Mouse (Mus musculus): ENCODE measurements around the gene Dmrt3. TPM values are rescaled to one million over a fixed set of nuclear protein-coding genes. Genes with fewer than 3 reads are reported as not detected.

Gene Dmrt3
- not detected for total RNA-seq (2022)

DNA sequence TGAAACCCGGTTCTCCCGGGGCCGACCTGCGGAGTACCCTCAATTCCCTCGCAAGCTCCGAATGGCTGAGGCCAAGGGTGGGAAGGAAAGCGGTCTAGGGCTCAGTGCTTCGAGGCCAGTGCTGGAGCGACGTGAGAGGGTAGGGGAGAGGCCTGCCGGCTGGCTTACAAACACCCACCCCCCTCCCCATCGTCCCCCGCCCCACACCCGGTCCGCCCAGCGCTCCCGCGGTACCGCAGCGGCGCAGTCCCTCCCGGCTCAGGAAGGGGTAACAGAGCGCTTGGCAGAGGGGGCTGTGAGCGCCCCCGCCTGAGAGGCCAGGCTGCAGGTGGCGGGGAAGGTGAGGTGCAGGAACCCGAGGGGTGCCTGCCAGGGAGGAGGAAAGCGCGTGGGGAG, at the start of gene Dmrt3:
Gene Dmrt3 (plus strand): TSS at position 287 of the 396 bp plus-strand sequence.
- DNase-seq (ENCODE audit: low spot score): no peak

DNA sequence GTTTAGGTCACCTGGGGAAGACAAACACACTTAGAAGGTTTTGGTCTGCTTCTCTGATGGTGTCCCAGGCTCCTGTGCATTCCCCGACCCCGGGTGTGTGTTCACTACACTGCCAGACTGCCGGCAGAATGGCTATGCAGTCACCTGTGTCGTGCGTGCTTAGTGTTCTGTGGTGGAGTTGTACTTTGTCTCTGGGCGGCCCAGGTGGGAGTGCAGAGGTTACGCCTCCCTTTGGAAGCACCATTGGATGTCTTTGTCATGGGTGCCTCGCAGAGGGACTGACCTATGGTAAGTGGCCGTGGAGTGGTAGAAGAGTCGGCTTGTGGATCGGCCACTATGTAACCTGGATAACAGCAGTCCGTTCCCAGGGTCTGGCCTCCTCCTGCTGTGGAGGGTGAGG, 45.7 kb upstream of the Dmrt3 start:
- DNase-seq (ENCODE audit: low spot score): no peak

DNA sequence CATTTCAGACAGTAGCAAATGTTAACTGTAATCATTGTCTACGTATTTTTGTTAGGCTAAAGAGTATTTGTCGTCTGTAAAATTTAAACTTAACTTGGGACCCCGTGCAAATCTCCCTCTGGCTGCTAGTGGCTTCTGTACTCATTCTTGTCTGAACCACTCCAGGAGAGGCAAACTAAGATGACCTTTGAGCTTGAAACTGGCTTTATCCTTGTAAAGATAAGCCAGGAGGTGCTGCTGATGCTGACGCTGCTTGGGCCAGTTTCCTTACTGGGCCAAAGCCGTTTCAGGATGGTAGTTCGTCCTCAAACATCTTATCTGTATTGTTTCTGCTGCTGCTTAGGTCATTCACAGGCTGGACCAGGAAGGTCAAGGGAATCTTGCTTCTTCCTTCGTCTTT, 40.3 kb upstream of the Dmrt3 start:
- DNase-seq (ENCODE audit: low spot score): no peak

DNA sequence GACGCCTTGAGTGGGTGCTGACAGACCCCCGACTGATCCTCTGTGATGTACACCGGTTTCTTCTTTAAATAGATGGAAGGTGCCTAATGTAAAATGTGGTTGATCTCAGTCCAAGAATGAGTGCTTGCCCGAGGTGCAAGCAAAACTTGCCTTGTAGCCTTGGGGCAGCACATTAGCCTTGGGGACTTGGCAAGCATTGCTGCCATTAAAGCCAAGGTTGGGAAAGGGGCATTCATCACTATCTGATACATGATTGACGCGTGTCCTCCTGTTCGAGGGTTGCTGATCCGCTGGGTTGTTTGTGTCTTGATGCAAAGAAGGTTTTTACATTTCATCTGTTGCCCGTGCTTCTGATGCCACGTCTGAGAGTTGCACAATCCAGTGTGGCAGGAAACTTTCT, 35.7 kb upstream of the Dmrt3 start:
- DNase-seq (ENCODE audit: low spot score): no peak

DNA sequence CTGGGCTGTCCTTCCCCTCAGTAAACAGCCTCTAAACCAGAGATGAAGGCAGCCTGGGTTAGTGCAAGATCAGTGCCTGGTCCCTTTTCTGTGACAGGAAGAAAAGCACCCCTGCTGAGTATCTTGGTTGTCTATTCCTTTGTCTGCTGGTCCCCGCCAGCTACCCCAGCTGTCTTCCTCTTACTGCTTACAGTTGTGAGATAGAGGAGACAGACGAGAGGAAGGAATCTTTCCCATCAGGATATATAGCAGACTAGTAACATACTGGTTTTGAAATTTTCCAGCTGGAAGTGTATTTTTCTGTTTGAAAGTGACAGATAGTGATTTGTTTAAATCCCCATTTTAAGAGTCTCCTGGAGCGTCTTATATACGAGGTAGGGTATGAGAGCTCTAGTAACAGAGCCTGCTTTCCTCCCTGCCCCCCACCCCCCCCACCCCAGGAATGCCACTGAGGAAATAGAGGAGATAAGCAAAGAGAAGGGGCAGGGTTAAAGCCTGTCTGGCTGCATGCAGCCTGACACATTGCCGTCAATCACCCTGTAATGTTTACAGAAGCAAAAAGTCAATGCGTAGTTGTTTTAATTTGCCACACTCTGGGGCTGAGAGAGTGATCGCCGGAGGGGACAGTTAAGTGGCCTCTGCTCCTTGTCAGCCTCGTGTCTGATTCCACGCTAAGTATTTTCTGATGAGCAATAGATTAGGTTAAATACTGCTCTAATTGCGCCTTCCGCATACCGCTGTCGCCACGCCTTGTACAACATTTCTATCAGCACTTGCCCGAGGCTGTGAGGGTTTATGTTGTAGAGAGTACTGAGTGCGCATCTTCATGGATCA, 34.9 kb upstream of the Dmrt3 start:
- DNase-seq (ENCODE audit: low spot score): no peak

DNA sequence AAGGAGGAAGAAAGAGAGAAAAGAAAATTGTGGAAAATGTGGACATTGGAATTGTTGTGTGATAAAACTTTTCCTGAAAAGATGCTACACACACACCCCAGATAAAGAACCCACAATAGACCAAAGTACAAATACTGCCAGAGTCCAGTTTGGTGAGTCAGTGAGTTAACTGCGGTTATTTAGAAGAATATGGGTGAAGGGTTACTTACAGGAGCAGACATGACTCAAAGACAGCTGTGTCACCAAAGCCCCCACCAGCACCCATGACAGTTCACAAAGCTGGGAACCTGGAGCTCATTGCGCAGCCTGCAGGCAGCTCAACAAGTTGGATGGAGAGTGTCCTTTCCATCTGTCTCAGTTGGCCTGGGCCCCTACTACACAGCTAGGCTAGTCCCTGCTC, 31.7 kb upstream of the Dmrt3 start:
- no peak for DNase-seq (ENCODE audit: low spot score)

DNA sequence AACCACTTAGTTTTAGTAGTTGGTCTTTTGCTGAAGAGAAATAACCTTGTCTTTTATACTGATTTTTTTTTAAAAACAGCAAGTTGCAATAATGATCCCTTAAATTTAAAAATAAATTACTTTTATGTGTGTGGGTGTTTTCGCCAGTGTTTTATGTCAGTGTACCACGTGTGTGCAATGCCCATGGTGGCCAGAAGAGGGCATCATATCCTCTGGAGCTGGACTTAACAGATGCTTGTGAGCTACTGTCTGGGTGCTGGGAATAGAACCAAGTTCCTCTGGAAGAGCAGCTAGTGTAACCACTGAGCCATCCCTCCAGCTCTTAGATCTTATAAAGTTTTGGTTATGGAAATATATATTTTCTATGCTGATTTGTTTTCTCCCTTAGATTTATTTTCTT, 30.7 kb upstream of the Dmrt3 start:
- DNase-seq (ENCODE audit: low spot score): no peak

DNA sequence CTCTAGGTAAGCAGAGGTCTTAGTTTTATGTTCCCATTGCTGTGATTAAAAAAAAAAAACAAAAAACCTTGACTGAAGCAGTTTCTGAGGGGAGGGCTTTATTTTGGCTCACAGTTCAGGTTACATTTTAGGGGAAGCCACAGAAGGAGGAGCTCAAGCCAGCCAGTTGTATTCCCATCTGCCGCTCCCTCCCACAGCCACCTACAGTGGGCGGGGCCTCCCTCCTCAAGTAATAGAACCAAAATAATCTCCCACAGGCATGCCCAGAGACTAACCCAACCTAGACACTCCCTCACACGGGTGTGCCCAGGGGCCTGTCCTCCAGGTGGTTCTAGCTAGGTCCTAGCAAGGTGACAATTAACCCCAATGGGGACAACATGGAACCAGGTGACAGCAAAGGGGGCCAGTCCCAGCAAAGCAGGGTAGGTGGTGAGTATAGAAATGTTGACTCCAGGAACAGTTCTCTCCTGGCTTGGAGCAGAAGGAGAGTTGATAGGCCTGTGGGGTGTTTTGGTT, 12.3 kb upstream of the Dmrt3 start:
- DNase-seq (ENCODE audit: low spot score): no peak

DNA sequence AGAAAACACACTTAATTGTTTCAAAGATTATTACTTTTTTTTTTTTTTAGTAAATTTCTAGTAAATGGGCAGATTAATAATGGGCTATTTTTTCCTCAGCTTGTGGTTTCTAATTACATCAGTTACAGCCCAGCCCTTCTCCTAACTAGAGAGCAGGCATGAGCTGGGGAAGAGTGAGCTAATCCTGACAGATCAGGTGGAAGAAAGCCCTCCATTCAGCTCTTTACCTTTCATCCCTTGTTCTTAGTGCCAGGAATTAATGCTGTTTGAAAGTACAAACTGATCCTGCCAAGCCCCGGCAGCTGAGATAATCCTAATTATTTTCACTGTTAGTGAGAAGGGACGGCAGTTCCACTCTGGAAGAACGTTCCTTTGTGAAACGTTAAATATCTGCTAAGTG, 11.5 kb upstream of the Dmrt3 start:
- DNase-seq (ENCODE audit: low spot score): no peak

DNA sequence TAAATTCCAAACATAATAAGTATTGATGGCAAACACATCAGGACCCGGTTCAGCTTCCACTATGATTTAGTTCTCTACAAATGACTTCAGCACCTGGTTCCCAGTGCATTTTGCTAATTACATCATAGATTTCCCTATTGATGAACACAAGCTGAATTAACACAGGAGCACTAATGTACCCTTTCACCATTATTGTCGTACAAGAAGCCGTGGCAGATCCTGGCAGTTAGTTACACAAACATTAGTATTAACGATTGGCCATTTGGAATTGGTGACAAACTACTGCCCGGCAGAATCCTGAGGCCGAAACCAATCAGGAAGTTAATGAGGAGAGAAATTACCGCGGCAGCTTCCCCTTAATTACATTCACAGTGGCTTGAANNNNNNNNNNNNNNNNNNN, 8.1 kb upstream of the Dmrt3 start:
- no peak for DNase-seq (ENCODE audit: low spot score)

DNA sequence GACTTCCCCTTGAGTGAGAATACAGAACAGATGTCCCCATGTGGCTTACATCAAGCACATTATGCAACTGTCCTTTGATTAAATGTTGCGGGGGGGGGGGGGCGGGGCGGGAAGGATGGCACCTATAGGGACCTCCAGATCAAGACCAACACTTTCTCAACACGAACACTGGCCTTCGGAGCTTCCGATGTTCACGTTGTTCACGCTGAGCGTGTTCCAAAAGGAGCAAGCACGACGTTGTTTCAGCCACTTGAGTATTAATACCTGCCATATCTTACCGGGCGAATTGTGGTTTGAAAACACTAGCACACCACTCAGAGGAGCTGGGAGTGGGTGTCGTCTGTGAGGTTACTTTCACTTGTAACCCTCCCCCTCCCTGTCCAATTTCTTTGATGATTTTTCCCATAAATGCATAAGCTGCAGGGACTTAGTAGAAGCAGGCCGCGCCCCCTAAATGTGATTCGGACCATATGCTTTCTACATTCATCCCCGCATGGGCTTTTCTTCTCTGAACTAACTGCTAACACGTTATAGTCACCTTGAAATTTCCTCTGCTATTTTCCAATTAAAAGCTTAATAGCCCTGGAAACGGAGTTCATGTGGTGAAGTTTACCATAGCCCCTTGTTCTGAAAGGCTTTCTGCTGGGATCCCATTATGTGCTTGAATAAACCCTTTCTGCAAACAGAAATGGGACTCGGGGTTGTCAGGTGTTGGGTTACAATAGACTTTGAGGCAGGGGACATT, 2.5 kb upstream of the Dmrt3 start:
- DNase-seq (ENCODE audit: low spot score): no peak

DNA sequence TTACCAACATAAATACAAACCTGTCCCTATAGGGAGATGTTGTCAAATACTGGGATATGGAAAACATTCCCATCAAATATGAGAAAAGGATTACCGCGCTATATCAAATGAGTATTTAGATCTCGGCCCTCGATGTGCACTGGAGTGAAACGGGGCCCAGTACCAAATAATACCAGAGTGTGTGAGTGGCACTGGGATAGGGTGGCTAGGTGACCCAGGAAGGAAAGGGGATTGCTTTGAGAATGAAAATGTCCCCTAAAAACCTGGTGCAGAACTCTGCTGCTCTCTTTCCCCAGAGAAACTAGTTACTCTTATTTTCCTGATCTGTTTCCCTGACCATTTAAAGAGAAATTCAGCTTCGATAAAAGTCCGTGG, 1.9 kb upstream of the Dmrt3 start:
- no peak for DNase-seq (ENCODE audit: low spot score)

DNA sequence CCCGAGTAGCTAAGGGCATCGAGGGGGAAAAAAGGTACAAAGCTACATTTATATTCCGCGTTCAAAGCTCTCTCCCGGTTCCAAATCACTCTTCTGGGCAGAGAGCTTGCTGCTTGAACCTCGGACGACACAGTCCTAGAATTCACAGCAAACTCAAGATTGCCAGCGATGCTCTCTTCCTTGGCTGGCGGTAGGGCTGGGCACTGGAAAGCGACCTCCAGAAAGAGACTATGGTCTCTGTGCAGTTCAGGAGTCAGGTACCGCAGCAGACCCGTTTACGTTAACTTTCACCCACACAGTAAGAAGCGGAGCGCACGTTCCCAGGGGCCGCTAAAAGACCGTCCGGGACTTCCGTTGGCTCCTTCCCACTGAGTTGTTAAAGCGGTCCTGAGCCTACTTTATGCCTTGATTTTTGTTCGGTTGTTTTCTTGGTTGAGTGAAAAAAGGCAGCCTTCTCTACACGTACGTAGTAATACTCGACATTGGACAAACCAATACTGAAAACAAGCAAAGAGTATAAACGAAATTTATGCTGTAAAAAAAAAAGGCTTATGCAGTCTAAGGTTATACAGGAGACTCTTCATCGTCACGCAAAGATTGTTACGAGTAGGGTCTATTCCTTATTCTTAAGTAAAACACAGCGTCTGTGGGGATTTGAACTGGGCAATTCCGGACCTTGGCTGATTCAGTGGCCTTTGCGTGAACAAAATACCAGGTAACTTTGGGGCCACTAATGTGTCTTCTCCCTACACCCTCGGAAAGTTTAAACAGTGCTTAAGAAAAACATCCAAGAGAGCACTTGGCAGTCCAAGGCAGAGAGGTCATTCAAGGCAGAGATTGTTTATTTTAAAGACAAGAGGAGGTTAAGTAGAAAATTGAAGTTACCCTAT, 895 bp upstream of the Dmrt3 start:
- DNase-seq (ENCODE audit: low spot score): no peak

DNA sequence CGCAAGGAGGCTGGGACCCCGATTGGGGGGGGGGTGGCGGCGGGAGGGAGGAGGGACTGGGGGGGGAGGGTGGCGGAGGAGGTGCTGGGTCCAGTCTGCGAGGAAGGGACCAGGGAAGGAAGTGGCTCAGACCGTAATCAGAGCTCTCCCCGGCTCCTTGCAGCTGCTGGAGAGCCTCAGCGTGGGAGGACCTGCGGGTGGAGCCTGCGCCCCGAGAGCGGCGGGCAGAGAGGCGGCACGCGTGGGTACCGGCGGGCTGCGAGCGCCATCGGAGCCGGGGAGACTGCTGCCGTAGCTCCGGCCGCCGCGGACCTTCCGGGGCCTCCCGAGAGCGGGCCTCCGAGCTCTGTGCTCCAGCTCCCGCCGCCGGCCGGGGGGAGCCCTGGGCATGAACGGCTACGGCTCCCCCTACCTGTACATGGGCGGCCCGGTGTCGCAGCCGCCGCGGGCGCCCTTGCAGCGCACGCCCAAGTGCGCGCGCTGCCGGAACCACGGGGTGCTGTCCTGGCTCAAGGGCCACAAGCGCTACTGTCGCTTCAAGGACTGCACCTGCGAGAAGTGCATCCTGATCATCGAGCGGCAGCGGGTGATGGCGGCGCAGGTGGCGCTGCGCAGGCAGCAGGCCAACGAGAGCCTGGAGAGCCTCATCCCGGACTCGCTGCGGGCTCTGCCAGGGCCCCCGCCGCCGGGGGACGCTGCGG, 460 bp downstream of the Dmrt3 start:
- no peak for DNase-seq (ENCODE audit: low spot score)

DNA sequence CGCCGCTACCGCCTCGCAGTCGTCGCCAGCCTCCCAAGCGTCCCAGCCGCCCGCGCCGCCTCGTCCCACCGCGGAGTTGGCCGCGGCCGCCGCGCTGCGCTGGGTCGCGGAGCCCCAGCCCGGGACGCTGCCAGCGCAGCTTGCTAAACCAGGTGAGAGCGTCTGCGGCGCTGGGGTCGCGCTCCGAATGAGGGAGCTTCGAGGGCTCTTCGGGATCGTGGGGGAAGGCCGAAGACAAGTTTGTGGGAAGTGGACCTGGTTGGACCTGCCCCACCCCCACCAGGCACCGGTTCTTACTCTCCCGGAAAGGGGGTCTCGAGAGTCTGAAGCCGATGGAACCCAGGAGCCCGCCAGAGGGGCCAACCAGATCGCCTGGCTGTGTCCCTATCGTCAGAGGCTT, 1.0 kb downstream of the Dmrt3 start:
- DNase-seq (ENCODE audit: low spot score): no peak

DNA sequence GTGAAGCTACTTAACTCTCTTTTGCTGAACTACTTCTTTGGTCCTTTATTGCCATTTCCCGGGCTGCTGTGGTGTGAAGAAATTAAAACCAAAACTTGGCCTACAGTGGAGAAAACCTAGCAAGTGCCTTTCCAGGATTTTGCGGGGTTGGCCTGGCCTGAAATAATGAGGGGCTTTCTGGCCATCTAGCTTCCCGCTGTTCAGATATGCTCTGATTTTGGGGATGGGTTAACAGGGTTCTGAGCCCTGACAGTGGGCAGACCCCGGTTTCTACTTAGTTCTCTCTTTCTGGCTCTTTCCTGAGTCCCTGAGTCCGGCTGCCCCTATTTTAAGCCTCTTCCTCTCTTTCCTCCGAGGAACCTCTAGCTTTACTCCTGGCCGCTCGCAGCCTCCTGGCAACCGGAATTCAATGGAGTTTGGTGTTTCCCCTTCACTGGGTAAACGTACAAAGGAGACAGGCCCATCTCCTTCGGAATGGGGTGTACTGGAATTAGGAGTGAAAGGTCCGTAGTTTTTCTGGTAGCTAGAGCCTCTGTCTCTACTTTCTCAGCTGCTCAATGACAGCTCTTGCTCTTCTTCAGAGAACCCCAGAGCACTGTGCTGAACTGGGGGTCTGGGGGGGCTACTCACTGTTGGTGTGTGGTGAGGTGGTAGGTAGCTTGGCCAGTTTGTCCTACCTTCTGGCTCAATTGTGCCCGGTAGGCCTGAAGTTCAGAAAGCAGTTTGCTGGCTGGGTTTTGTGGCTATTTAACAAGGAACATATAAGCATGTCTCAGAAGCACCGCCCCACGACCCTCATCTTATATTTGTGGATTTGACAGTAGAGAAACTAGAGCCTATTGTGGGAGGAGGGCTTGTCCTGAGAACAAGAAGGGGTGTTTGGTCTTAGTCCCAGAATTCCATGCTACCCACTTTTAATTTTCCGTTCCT, 2.0 kb downstream of the Dmrt3 start:
- DNase-seq (ENCODE audit: low spot score): no peak

DNA sequence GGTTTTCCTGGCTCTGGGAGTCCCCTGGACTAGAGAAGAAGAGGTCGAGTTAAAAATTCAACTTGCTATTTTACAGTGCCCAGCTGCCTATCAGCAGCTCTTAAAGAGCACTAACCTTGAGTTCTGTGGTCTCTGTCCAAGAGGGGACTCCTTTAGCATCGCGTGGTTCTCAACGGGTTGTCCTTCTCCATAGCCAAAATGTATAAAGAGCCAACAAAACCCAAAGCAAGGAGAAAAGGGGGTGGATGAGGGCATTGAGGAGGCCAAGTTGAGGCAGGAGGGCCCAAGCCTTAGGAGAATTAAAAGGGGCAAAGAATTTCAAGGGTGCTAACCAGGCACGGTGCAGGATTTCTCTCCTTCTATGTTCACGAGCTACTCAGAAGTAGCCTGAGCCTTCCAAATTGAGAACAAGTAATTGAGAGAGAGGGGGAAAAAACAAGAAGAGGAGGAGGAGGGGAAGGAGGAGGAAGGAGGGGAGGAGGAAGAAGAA, 2.8 kb downstream of the Dmrt3 start:
- no peak for DNase-seq (ENCODE audit: low spot score)

DNA sequence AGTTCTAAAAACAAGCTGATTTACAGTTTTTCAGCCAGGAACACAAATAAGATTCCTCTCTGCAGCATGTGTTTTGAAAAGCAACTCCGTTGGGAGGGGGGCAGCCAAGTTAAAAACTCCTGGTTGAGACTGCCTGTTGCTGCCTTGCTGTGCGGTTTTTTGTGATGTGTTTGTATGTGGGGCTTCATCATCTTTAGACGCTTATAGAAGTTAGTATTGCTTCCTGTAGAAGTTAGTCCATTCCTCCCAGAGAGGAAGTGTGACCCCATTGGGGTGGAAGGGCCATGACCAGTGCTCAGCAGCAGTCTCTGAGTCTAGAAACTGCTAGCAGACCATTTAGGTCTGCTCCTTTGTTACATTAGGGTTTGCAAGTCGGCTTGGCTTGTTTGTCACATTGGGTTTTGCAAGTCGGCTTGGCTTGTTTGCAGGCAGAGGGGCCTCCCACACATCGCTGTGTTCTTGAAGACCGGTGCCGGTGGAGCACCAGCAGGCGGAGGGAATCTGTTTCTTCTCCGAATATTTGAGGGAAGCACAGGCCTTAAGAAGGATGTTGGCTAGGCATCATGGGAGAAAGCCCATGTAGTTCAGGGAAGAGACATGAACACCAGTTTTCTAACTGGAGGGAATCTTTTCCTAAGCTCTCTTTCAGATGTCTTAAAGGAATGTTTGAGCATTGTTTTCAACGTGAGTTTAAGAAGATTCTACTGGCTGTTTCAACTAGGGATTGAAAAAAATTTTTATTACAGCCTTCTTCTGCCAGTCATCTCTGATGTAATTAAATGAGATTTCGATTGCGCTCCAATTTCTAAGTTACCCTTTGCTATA, 3.6 kb downstream of the Dmrt3 start:
- no peak for DNase-seq (ENCODE audit: low spot score)

DNA sequence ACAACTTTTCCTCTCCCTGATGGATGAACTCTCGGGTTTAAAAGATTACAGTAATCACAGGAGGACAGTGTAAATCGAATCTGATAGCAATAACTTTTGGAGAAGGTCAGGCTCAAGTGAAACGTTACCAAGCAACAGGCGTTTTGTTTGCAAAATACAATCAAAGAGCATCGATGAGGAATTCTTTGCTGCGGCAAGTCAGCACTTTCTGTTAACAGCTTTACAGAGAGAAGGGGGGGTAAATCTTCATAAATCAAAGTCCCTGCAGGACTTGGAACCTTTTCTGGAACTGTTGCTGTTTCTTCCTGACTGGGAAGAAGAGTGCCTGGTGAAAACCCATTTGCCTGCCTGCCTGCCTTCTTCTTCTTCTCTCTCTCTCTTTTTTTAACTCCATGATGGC, 5.8 kb downstream of the Dmrt3 start:
- no peak for DNase-seq (ENCODE audit: low spot score)
